Mouse (Mus musculus) lung, adult 2 months (tissue): ENCODE data around the gene Gm45799.

ENCODE experiments used
- CTCF ChIP-seq: fragments of 200-500 bp; IDR thresholded peaks from 2 replicates; pipeline ENCODE4 v1.5.1; 2011; ENCODE audit warnings: mild to moderate bottlenecking, low read length, control low read depth; ENCODE audit not compliant: insufficient read depth
- POLR2A ChIP-seq: fragments of 200-500 bp; IDR thresholded peaks from 2 replicates; pipeline ENCODE4 v1.6.1; 2011; ENCODE audit warnings: low read depth, mild to moderate bottlenecking, control low read depth, low read length, borderline replicate concordance; ENCODE audit errors: extremely low read depth

GRCm38 (mm10) chr7:105619701-105620100 lies 20.7 kb upstream of the Gm45799 start:
- no peak for TF ChIP-seq CTCF
- TF ChIP-seq POLR2A = no peak
